Mouse (Mus musculus): ENCODE data around the gene Gm28845. TPM values are rescaled to one million over a fixed set of nuclear protein-coding genes. Genes with fewer than 3 reads are reported as not detected.

Gm28845 gene
- total and polyA plus RNA-seq, 3 experiments = not detected

GRCm38 (mm10) chr1:65103273-65103672 lies 16.1 kb downstream of the Gm28845 start, which contains the start of gene Cryga:
Cryga (minus strand) TSS chr1:65103373.
- no peak for DNase-seq (ENCODE audit: low read depth, low spot score)
- no peak within 1 kb of the TSS for H3K9ac ChIP-seq (ENCODE audit: control insufficient read depth, low read depth, low read length, poor library complexity, severe bottlenecking)
- no peak within 1 kb of the TSS for H3K4me3 ChIP-seq (ENCODE audit: control insufficient read depth in 1 of 2, insufficient read depth in 1 of 2, low read depth in 2 of 2, low read length in 2 of 2)
- H3K9me3 ChIP-seq (replicated peaks; ENCODE audit: insufficient read depth, low read length) = no peaks in the 10 kb centered on the region
- H3K4me1 ChIP-seq (ENCODE audit: control insufficient read depth in 1 of 2, insufficient read depth in 2 of 2, low read length in 2 of 2) = no peaks in the 10 kb centered on the region
- H3K27me3 ChIP-seq (ENCODE audit: control insufficient read depth in 1 of 2, insufficient read depth in 2 of 2, low read length in 2 of 2) = no peaks in the 10 kb centered on the region; a peak in 1 of 4 replicates
- TF ChIP-seq MAX (IDR thresholded peaks at IDR 0.05; ENCODE audit: low read length) (no peak), MYC (IDR thresholded peaks at IDR 0.05; ENCODE audit: low read depth, low read length) (no peak), KAT2A (conservative IDR thresholded peaks at IDR 0.05; ENCODE audit: low read depth, low read length) (no peak), TAL1 (IDR thresholded peaks at IDR 0.05; ENCODE audit: low read length) (no peak), ELF1 (IDR thresholded peaks at IDR 0.05; ENCODE audit: low read depth, low read length) (no peak), CHD2 (IDR thresholded peaks at IDR 0.05; ENCODE audit: low read length) (no peak), ZNF384 (IDR thresholded peaks at IDR 0.05; ENCODE audit: low read depth, low read length) (no peak), CTCF (IDR thresholded peaks at IDR 0.05 in 2 of 3, conservative IDR thresholded peaks at IDR 0.05 in 1 of 3; ENCODE audit: control insufficient read depth in 1 of 3, insufficient read depth in 1 of 3, low read depth in 2 of 3, low read length in 3 of 3, poor library complexity in 1 of 3, severe bottlenecking in 1 of 3) (no peak), MAFK (IDR thresholded peaks at IDR 0.05; ENCODE audit: borderline replicate concordance, low read depth, low read length) (no peak), MYB (IDR thresholded peaks at IDR 0.05; ENCODE audit: low read depth, low read length) (no peak), ZC3H11A (IDR thresholded peaks at IDR 0.05; ENCODE audit: low read depth, low read length) (no peak), MXI1 (IDR thresholded peaks at IDR 0.05; ENCODE audit: low read depth, low read length) (no peak), RAD21 (IDR thresholded peaks at IDR 0.05; ENCODE audit: low read depth, low read length) (no peak), EP300 (IDR thresholded peaks at IDR 0.05; ENCODE audit: low read depth in 1 of 2, low read length in 2 of 2) (no peak), ZKSCAN1 (IDR thresholded peaks at IDR 0.05; ENCODE audit: low read depth, low read length) (no peak), NRF1 (IDR thresholded peaks at IDR 0.05; ENCODE audit: insufficient read depth, low read depth, low read length, poor library complexity, severe bottlenecking) (no peak), BHLHE40 (IDR thresholded peaks at IDR 0.05; ENCODE audit: borderline replicate concordance, low read depth, low read length) (no peak), TBP (IDR thresholded peaks at IDR 0.05; ENCODE audit: low read depth, low read length) (no peak), GABPA (IDR thresholded peaks at IDR 0.05; ENCODE audit: low read depth, low read length) (no peak)
- no peaks in the 10 kb centered on the region for H3K79me2 ChIP-seq (ENCODE audit: control insufficient read depth, insufficient read depth, low read length, poor library complexity)
- no peak within 1 kb of the TSS for H3K27ac ChIP-seq (ENCODE audit: control insufficient read depth, low read depth, low read length)
- H3K36me3 ChIP-seq (ENCODE audit: control insufficient read depth in 1 of 2, insufficient read depth in 2 of 2, low read length in 2 of 2) = no peaks in the 10 kb centered on the region

DNA sequence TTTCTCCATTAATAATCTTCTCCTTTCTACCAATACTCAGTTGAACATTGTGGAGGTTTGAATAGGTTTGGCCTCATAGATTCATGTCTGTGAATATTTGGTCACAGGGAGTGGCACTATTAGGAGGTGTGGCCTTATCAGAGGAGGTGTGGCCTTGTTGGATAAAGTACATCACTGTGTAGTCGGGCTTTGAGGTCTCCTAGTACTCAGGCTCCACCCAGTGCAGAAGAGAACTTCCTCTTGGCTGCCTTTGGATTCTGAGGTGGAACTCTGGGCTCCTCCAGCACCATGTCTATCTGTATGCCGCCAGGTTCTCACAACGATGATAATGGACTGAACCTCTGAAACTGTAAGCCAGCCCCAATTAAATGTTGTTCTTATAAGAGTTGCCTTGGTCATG lies 22.4 kb downstream of the Gm28845 start:
- no peak for TF ChIP-seq RAD21 (IDR thresholded peaks at IDR 0.05; ENCODE audit: low read depth, low read length)
- no peaks in the 10 kb centered on the region for H3K36me3 ChIP-seq (ENCODE audit: control insufficient read depth in 1 of 2, insufficient read depth in 2 of 2, low read length in 2 of 2)
- H3K4me3 ChIP-seq (ENCODE audit: control insufficient read depth in 1 of 2, insufficient read depth in 1 of 2, low read depth in 2 of 2, low read length in 2 of 2) = no peak overlapping the region
- H3K9me3 ChIP-seq (replicated peaks; ENCODE audit: insufficient read depth, low read length) = no peaks in the 10 kb centered on the region
- no peak for DNase-seq (ENCODE audit: low read depth, low spot score)
- H3K27ac ChIP-seq (ENCODE audit: control insufficient read depth, low read depth, low read length) = no peak overlapping the region
- H3K79me2 ChIP-seq (ENCODE audit: control insufficient read depth, insufficient read depth, low read length, poor library complexity) = no peaks in the 10 kb centered on the region
- no peaks in the 10 kb centered on the region for H3K4me1 ChIP-seq (ENCODE audit: control insufficient read depth in 1 of 2, insufficient read depth in 2 of 2, low read length in 2 of 2)
- H3K27me3 ChIP-seq (ENCODE audit: control insufficient read depth in 1 of 2, insufficient read depth in 2 of 2, low read length in 2 of 2) = no peaks in the 10 kb centered on the region
- no peak overlapping the region for H3K9ac ChIP-seq (ENCODE audit: control insufficient read depth, low read depth, low read length, poor library complexity, severe bottlenecking)

Measured in MEL (cell line).